Mouse (Mus musculus) stomach, postnatal 0 days (tissue): ENCODE data around the gene Kif26b.

Experiments
- CTCF ChIP-seq: IDR thresholded peaks from 2 replicates; pipeline ENCODE4 v1.5.1; 2016; ENCODE audit warnings: antibody characterized with exemption, low read depth, mild to moderate bottlenecking, moderate library complexity
- EP300 ChIP-seq: optimal IDR thresholded peaks from 2 replicates; pipeline ENCODE3; 2016; ENCODE audit warnings: antibody characterized with exemption

- no peak for TF ChIP-seq CTCF
- no peak for TF ChIP-seq EP300
Measured at GRCm38 (mm10) chr1:178924492-178925183, 395.7 kb downstream of the Kif26b start.
